In genomic region chr8:123498963-123499362, GRCm38 (mm10) we compare ENCODE assay signal across 21 mouse cellular contexts. TPM values are rescaled to one million over a fixed set of nuclear protein-coding genes. Genes with fewer than 3 reads are reported as not detected.
DNase-seq lines count a peak whose midpoint lies in the region; ATAC-seq and TF ChIP-seq lines count a peak whose summit lies in the region.
"Had no signal": no experiment of that assay in that cellular context is flagged by ENCODE, and none has a peak within 500 bp of the region (broad histone marks: within the 10 kb centered on the region; RNA-seq: fewer than 3 reads in every experiment).

No protein-coding gene starts in this region.

- no peak for DNase-seq in frontal cortex, adult 2 months (ENCODE audit: extremely low spot score in 1 of 2, low spot score in 1 of 2)
- DNase-seq in brain, adult 2 months (ENCODE audit: low read depth, low spot score), result peak; percentile 92
- peak; percentile 28 for DNase-seq in brain, embryonic 14.5 days (ENCODE audit: low read depth)
- peak; percentile 51 to 79 for DNase-seq in layer of hippocampus, adult 2 months (ENCODE audit: low spot score in 2 of 2)
- no peak for DNase-seq in left cerebral cortex, adult 8-10 months (ENCODE audit: low spot score in 2 of 2)
- DNase-seq in gastrocnemius, postnatal 10 days, result no peak
- DNase-seq: adrenal gland, adult 8-10 months; heart, adult 11 months; heart, postnatal 36 days; lung, embryonic 14.5 days; lung, postnatal 36 days; thymus, adult 18-20 months; thymus, postnatal 4 days had no signal

- H3K27ac ChIP-seq in layer of hippocampus, adult 2 months, result 0 out of 2 replicates have a peak overlapping the region, but pooled peaks have one; percentile 5
- H3K27ac ChIP-seq: forebrain, embryonic 12.5 days; hindbrain, postnatal 0 days; kidney, postnatal 0 days; limb, embryonic 13.5 days; stomach, embryonic 15.5 days had no signal

- no peak overlapping the region for H3K4me3 ChIP-seq in layer of hippocampus, adult 2 months
- H3K4me3 ChIP-seq: forebrain, embryonic 12.5 days; limb, embryonic 13.5 days; stomach, embryonic 15.5 days had no signal

- peak; percentile 91 for ATAC-seq in frontal cortex, adult (ENCODE audit: low TSS enrichment)
- ATAC-seq: hindbrain, postnatal 0 days; intestine, postnatal 0 days had no signal

- no peak for TF ChIP-seq CTCF in brain, embryonic 14.5 days (IDR thresholded peaks at IDR 0.05; ENCODE audit: borderline replicate concordance, extremely low read depth, insufficient read depth, insufficient read length)
- TF ChIP-seq CTCF in layer of hippocampus, adult 2 months (conservative IDR thresholded peaks at IDR 0.05), result no peak

- no peak for TF ChIP-seq POLR2A in brain, embryonic 14.5 days (IDR thresholded peaks at IDR 0.05; ENCODE audit: borderline replicate concordance, extremely low read depth, insufficient read depth, insufficient read length, poor library complexity, severe bottlenecking)

RNA-seq across cellular contexts. Expression of gene Dbndd1, which starts 16.3 kb away (rescaled TPM):
- polyA plus RNA-seq in frontal cortex, adult 2 months (2012; rRNA removed), result 22.0 and 24.5 TPM in 2 replicates
- 85.3 and 88.4 TPM in 2 replicates for polyA plus RNA-seq in brain, embryonic 14.5 days (2012; rRNA removed)
- 1 to 10 TPM; 9.7 to 9.8 TPM for total RNA-seq in layer of hippocampus, adult 2 months (2021)
- total RNA-seq in left cerebral cortex, adult 8-10 months (2022), result 10 to 100 TPM; 16.0 to 20.3 (median 17.6) TPM
- total RNA-seq in gastrocnemius, postnatal 10 days (2021), result under 1 TPM; 0.14 to 0.18 TPM
- total RNA-seq: gastrocnemius, adult 8-10 months; heart, postnatal 36 days had no signal

RNA-seq across cellular contexts. Expression of gene Gas8, which starts 19.7 kb away (rescaled TPM):
- 42.5 and 43.5 TPM in 2 replicates for polyA plus RNA-seq in frontal cortex, adult 2 months (2012; rRNA removed)
- 32.5 and 45.1 TPM in 2 replicates for polyA plus RNA-seq in brain, embryonic 14.5 days (2012; rRNA removed)
- total RNA-seq in layer of hippocampus, adult 2 months (2021), result 10 to 100 TPM; 30.3 to 30.6 TPM
- total RNA-seq in left cerebral cortex, adult 8-10 months (2022), result 10 to 100 TPM; 20.3 to 31.0 (median 26.1) TPM
- total RNA-seq in gastrocnemius, postnatal 10 days (2021), result 1 to 10 TPM; 5.8 to 7.8 TPM

RNA-seq across cellular contexts. Expression of gene Afg3l1, which starts 21.3 kb away (rescaled TPM):
- polyA plus RNA-seq in frontal cortex, adult 2 months (2012; rRNA removed), result 24.3 and 26.3 TPM in 2 replicates
- 31.8 and 35.3 TPM in 2 replicates for polyA plus RNA-seq in brain, embryonic 14.5 days (2012; rRNA removed)
- total RNA-seq in layer of hippocampus, adult 2 months (2021), result 10 to 100 TPM; 23.6 to 37.6 TPM
- 10 to 100 TPM; 25.2 to 33.7 (median 32.5) TPM for total RNA-seq in left cerebral cortex, adult 8-10 months (2022)
- total RNA-seq in gastrocnemius, postnatal 10 days (2021), result 10 to 100 TPM; 34.3 to 37.5 TPM

Comparison
In these comparisons a context has a peak if more than half of its experiments do, and no peak if none do; other contexts are left out.
1. DNase-seq: peak in brain, adult 2 months (single experiment), brain, embryonic 14.5 days (single experiment) and layer of hippocampus, adult 2 months (2 of 2); none in frontal cortex, adult 2 months (0 of 2), left cerebral cortex, adult 8-10 months (0 of 2) and gastrocnemius, postnatal 10 days (single experiment).
2. RNA of gene Dbndd1, which starts 16.3 kb away (total RNA-seq): 16.0 to 20.3 TPM in left cerebral cortex, adult 8-10 months and 9.7 to 9.8 TPM in layer of hippocampus, adult 2 months; 0.14 to 0.18 TPM in gastrocnemius, postnatal 10 days; every median in the first group is over 4 times any median in the second.